Mouse (Mus musculus): ENCODE measurements around the gene Acot7.

Gene Acot7

DNA sequence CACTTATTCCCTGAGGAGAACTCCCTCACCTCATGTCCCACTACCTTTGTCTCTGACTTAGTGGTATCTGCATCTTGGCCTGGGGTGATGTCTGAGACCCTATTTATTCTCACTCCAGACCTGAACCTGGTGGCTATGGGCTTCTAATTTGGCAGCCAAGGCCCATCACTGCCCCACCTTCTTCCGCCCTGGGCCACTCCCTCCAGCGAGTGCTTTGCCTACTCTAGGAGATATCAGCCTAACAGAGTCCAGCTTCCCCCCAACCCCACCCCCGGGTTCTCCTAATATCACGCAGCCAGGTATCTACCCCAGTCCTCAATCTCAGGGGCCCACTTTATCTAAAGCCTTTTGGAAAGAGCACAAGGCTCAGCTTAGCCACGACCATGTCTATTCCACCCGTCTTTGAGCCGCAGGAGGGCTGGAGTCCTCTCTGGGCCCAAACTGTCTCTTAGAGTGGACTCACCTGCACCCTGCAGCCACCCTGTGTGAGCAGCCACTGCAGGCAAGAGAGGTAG is 26.4 kb upstream of the Acot7 start:
- no peak for DNase-seq (ENCODE audit: low spot score)

DNA sequence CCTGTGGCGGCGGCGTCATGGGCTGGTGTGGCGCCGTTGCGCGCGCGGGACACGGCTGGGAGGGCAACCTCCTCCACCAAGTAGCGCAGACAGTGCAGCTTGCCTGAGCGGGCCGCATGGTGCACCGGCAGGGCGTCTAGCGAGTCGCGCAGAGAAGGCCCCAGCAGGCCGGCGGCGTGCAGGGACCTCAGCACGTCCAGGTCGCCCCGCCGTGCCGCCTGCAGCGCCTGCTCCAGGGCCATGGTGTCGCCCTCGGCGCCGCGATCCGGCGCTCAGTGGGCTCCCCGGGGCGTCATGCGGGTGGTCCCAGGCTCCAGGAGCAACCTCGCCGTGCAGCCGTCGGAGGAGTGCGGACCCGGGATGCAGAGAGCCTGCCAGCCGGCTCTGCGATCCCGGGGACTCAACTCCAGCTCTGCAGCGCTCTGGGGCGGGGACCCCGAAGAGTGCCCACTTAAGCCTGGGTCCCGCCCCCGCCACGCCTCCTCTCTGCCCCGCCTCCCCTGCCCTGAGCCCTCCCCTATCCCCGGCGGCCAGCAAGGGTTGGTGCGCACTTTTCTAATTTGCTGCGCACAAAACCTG is 25.9 kb upstream of the Acot7 start, which contains the start of gene Espn:
Espn (minus strand) TSS at position 406 of the 579 bp plus-strand sequence.
- no peak for DNase-seq (ENCODE audit: low spot score)

DNA sequence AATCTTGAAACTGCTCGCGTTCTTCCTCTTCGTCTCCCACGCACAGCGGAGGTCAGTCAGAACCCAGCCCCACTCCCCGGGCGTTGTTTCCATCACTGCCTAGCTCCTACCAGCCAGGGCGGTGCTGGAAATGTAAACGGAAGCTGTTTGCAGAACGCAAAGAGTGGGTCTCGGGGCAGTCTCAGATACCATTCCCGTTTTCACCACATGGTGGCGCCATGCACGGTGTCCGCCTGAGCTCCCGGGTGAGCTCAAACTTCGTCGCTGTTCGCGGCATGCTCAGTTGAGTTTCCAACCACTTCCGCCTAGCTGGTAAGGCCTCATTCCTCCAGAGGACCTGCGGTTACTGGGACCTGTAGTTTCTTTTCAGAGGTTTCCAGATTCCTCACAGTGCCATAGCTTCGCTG is 24.2 kb upstream of the Acot7 start:
- DNase-seq (ENCODE audit: low spot score) = peak; percentile 76

DNA sequence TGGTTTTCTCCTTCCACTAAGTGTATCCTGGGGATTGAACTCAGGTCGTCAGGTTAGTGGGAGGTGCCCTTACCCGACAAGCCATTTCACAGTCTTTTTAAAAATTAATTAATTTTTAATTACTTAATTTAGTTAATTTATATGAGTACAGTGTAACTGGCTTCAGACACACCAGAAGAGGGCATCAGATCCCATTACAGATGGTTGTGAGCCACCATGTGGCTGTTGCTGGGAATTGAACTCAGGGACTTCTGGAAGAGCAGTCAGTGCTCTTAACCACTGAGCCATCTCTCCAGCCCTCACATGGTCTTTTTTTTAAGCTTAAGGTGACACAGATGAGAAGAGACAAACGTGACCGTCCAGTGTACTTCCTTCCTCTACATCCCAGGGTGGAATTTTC is 22.9 kb upstream of the Acot7 start:
- DNase-seq (ENCODE audit: low spot score) = no peak

DNA sequence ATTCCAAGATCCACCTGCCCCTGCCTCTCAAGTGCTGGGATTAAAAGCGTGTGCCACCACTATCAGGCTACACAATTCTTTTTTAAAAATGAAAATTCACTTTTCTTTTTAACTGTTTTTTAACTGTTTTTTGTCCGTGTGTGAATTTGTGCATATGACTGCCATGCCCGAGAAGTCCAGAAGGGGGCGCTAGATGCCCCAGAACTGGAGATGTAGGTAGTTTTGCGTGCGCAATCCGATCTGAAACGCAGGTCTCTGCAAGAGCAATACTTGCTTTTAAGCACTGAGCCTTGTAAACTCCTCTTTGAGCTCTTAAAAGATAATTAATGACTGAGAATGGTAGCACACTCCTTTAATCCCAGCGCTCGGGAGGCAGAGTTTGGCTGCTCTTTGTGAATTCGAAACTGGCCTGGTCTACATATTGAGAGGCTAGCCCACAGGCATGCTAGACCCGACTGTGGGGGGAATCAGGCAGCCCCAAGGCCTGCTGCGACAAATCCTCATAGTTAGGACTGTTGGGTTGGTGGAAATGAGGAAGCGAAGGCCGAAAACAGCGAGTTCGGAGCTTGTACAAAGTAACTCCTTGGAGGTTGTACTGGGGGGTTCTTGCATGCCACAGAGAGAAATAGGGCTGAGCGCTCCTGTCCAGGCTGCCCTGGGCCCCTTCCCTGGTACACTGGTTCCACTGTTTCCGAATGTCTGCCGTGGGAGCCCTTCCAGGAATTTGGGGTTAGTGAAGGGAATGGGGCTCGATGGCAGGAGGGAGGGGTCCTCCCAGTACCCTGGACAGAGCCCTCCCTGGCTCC is 20.0 kb upstream of the Acot7 start:
- peak; percentile 69 for DNase-seq (ENCODE audit: low spot score)

DNA sequence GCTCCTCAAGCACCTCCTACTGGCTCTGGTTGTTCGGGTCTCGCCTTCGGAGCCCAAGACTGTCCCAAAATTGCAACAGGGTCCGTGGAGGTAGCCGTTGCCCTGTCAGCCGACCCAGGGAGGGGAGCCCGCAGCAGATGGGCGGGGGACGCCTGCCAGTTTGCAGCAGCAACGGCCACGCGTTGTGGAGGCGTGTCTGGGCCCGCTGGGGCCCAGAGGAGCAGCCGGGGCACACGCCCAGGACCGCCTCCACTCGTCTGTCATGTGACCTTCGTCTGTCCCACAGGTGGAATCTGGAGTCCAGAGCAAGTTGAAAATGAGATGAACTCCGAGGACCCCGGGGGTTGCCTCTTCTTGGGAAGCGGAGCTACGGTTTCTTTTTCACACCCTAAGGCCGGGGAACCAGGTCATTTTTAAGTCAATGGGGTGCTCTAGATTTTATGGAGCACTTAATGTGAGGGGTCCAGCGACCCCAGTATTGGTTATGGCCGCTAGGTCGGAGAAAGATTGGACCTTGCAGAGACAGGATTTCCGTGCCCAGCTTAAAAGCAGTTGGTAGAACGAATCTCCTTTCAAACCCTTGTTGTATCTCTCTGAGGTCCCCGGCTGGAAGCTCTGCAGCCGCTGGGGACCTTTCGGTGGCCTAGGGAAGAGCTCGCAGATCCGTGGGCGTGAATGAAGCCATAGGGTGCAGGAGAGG is 19.2 kb upstream of the Acot7 start, which contains the start of gene Hes2:
Hes2 (plus strand) TSS at position 283 of the 700 bp plus-strand sequence.
- DNase-seq (ENCODE audit: low spot score) = no peak

DNA sequence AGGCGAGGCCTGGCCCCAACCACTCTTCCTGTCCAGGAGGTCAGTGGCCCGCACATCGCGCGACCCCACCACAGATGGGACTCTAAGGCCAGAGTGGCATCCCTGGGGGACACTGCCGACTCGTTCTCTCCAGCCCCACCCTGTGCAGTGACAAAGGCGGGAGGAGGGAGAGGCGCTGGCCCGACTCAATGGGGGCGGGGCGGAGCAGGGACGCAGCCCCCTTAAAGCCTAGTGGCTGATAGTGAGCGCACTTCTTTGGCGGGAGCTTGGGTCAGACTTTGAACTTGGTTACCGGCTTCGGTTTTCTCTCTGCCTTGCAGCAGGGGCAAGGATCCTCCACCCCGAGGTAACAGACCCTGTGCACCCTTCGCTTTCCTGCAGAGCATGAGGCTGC is 18.7 kb upstream of the Acot7 start:
- no peak for DNase-seq (ENCODE audit: low spot score)

DNA sequence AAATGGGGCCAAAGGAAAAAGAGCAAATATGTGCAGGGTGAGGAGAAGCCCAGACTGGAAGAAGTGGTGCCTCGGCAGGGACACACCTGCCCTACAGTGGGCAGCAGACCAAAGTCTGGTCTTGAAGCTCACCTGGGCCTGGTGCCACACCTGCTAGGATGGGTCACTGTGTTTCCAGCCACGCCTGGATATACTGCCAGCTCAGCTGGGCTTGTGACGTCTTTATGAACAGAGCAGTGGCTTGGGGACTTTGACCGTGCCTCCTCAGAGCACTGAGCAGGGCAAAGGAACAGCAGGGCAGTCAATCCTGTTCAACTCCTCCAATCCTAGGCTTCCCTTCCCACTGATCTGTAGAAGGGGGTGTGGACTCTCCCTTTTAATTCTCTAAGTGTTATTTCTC is 17.2 kb upstream of the Acot7 start:
- DNase-seq (ENCODE audit: low spot score) = no peak

DNA sequence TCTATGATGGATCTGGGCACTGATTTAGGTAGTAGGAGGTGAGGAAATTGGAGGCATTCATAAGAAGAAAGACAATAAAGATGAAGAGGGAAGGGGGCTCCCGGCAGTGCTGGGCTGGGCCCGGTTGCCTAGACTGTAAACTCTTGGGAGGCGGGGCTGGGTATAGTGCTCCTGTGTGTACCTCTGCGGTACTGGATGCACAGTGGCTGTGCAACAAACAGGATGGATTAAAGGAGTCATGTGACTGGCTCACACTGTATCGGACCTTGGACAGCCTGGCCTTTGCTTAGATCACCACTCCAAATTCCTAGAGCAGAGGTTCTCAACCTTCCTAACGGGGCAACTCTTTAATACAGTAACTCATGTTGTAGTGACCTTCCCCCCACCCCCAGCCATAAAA is 16.3 kb upstream of the Acot7 start:
- DNase-seq (ENCODE audit: low spot score) = no peak

DNA sequence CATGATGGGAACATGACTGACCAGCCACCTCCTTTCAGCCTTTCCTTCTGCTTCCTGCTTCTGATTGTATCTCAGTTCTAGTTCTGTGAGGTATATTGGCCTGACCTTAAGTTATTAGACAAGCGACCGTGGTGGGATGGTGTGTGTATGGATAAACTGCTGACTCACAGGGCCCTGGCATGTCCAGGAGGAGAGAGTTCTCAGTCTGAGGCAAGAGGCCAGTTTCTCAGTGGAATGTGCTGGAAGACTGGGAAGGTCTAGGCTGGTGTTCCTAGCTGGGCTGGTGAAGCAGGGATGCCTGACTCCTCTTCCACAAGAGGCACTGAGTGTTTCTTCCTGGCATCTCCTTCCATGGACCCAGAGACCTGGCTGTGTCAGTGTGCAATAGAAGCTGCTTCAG is 15.2 kb upstream of the Acot7 start:
- no peak for DNase-seq (ENCODE audit: low spot score)

DNA sequence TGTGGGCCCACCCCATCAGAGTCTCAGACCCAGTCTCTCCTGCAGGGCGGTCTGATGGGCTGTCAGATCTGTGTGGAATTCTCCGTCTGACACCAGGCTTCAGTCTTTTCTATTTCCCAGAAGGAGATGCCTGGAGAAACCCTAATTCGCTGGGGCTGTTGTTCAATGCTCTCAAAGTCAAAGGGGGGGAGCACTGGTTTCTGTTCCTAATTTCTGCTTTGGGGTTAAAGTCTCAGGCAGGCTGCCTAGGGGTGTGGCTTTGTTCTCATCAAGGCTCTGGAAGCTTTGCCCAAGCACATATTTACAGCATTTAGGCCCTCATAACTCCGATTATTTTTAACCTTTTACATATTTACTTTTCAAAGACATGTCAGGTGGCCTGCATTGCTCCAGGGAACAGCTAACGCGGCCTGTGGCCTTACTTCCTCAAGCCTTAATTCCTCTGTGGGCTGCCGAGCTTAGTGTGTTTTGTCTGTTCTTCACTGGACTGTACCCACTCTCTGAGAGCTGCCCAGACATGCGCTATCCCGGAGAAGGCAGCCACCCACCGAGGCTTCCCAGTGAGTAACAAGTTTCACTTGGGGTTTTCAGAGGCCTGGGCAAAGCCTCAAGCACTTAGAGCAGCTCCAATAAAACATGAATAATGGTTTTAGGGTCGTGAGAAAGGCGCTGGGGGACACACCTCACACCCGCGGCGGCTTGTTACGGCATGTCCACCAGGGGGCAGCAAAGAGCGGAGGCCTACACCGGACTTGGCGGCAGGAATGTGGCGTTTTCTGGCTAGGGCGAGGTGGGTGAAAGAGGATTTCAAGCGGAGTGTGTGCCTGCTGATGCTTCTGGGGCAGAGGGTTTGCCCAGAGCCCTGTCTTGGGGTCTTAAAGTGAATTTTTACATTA is 12.7 kb upstream of the Acot7 start:
- DNase-seq (ENCODE audit: low spot score) = no peak

DNA sequence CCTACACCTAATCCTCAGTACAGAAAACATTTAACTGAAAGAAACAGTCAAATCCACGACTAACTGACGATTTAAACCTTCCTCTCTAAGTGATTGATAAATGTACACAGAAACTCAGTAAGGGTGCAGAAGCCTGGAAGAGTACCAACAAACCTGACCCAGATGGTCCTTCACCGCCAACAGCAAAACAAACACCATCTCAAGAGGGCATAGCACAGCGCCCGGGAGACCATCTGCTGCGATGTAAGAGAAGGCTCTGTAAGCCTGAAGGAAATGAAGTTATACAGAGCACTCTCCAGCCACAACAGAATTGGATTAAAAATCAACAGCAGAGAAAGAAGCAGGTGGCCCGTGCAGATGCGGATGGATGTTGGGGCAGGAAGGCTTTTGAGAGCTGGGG is 9.9 kb upstream of the Acot7 start:
- DNase-seq (ENCODE audit: low spot score) = no peak

DNA sequence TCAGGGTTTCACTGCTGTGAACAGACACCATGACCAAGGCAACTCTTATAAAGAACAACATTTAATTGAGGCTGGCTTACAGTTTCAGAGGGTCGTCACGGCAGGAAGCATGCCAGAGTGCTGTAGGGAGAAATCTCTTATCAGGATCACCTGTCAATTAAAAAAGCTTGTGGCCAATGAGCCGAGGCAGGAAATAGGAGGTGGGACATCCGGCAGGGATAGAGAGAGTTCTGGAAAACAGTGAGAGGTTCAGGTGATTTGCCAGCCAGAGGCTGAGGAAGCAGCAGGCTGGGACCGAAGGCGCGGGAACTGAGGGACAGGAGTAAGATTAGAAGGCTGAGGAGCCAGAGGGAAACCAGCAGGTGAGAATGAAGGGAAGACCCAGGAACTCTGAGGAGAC is 8.8 kb upstream of the Acot7 start:
- no peak for DNase-seq (ENCODE audit: low spot score)

DNA sequence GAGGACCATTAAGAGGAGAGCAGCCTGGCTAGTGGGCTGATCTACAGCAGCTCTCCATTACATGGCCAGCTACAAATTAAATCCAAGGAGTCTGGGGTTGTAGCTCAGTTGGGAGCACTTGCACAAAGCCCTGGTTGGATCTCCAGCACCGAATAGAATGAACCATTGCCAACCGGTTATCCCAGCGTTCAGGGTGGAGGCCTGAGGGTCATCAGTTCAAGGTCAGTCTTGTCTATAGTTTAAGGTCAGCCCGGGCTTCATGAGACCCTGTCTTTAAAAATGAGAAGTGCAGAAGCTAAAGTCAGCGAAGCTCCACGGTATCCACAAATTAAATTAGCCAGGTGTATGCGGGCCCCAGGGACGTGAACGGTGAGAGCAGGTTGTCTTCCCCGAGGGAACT is 7.6 kb upstream of the Acot7 start:
- no peak for DNase-seq (ENCODE audit: low spot score)

DNA sequence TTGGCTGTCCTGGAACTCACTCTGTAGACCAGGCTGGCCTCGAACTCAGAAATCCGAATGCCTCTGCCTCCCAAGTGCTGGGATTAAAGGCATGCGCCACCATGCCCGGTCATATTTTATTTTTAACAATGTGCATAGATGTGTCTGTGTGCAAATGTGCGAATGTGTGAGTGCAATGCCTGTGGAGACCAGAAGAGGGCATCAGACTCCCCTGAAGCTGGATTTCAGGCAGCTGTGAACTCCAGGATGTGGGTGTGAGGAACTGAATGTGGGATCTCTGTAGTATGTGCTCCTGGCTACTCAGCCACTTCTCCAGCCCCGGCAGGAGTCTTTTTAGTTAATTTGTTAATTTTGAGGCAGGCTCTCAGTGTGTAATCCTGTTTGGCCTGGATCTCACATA is 6.4 kb upstream of the Acot7 start:
- no peak for DNase-seq (ENCODE audit: low spot score)

DNA sequence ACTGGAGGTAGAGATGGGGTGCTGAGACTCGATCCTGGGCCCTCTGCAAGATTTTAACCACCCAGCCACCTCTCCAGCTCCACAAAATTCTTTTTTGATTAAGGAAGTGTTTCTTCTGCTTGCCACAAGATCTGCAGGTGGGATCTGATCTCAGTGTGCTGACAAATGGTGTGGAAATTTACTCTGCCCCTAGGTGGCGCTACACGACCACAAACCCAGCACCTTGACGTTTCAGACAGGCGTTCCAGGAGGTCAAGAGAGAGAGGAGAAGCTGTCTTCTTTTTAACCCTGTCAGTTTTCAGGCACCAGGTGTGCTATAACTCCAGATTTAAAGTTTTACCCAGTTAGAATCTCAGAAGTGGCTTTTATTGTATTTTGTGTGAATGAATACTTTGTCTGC is 4.9 kb upstream of the Acot7 start:
- DNase-seq (ENCODE audit: low spot score) = peak; percentile 79

DNA sequence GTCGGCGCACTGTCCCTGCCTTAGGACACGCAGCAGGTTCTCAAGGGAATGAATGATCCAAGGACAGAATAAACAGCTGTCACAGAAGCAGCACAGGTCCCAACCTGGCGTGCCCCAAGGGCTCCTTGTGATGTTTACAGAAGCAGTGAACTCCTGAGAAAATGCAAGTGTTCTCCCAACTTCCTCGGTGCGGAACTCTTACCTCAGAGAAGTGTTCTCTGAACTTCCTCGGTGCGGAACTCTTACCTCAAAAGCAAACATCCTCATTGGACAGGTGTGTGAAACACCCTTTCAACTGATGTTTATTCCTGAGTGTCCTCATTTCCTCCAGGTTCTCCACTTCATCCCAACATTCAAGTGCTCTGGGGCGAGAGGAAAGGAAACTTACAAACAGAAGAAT is 4.0 kb upstream of the Acot7 start:
- no peak for DNase-seq (ENCODE audit: low spot score)

DNA sequence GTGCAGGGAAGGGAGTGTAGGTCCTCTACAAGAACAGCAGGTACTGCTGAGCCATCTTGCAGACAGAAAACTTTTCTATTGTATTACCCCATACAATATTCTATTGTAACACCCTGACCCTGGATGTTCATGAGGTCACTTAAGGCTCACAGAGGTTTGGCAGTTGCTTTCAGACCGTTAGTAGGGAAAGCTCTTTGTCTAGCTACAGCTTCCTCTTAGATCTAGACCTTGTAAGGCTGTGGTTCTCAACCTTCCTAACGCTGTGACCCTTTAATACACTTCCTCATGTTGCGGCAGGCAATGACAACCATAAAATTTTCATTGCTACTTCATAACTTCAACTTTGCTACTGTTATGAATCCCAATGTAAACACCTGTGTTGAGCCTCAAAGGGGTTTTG is 1.3 kb upstream of the Acot7 start:
- DNase-seq (ENCODE audit: low spot score) = no peak

DNA sequence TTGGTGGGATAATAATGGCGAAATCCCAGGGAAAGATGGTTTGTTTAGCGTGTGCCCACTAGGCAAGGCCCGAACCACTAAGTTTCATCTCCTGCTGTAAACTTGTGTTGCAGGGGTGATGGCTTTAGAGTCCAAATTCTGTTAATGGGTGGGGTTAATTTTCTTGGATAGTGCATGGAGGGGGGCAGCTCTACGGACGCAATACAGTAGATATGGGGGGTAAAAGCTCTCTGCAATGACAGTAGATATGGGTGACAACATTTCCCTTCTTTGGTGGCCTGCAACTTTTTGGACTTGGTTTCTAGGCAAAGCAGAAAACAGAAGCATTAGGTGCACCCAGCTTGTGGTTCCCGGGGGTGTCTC is 779 bp upstream of the Acot7 start:
- no peak for DNase-seq (ENCODE audit: low spot score)

DNA sequence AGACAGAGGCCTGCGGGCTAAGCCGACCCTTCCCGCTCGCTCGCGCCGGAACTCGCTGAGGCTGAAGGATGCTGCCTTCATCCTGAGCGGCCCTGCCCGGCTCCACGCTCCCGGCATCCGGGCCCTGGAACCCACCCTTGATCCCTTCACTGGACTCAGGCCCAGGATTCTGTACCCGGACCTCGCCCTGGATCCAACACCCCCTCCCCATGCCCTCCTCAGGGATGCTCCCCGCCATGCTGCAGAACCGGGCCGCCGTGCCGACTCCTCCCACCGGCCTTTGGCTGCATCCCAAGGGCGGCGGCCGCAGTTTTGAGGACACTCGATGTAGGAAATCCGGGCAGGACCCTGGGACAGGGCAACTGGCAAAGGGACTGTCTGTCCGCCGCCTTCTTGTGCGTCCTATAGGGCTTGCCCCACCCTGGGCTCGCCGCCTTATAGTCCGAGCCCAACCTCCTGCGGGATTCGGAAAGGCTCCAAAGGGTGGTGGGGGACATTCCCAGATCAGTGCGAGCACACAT is 470 bp downstream of the Acot7 start:
- DNase-seq (ENCODE audit: low spot score) = no peak

DNA sequence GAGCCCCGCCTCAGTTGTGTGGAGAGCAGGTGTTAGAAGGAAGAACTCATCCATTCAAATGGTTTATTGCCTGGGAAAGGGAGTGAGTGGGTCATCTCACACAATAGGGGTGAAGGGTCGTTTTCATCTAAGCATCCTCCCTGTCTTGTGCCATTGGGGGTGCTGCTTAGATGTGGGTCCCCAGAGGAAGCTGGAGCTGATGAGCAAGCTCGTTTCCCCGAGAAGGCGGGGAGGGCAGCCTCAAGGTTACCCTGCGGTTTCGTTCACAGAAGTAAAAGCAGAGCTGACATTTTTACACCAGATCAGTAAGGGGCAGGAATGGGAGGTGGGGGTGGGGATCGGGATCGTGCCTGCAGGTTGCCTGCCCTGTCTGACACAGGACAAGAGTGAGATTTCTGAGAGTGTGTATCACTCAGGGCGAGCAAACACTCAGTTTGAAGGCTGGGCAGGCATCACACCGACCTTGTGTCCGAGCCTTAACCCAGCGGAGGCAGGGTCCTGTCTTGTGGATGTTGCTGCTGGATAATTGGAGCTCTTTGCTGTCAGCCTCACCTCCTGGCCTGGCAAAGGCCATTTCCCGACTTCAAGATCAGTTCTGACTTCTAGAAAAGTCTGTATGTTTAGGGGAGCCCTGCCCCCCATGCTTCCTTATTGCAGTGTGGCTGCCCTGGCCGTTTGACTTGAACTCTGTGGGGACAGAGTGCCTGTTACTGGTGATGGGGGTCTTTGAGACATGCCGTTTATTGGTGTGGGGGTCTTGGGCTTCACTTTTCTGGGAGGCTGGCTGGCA is 1.2 kb downstream of the Acot7 start:
- no peak for DNase-seq (ENCODE audit: low spot score)
